Mouse (Mus musculus) CH12.LX (cell line): ENCODE results near the gene Fosl1. TPM values are rescaled to one million over a fixed set of nuclear protein-coding genes. Genes with fewer than 3 reads are reported as not detected.

Experiments used
- DNase-seq: peaks from one replicate; pipeline ENCODE4 v3.0.0-alpha.2; 2013; ENCODE audit errors: extremely low read depth
- H3K27ac ChIP-seq: 2 replicates; pipeline ENCODE4 v1.5.1; 2012; ENCODE audit warnings: low read depth, mild to moderate bottlenecking, control low read depth, moderate library complexity; ENCODE audit not compliant: insufficient read depth
- H3K27me3 ChIP-seq: replicated peaks from 2 replicates; pipeline ENCODE3; 2012; ENCODE audit warnings: inconsistent platforms
- H3K36me3 ChIP-seq, 2 experiments: replicated peaks in 1 of 2; 2 replicates each; pipeline versions ENCODE3 to v1.6.1; 2012; ENCODE audit warnings: inconsistent platforms in 1 of 2, low read length in 1 of 2, mild to moderate bottlenecking in 1 of 2, mixed read lengths in 1 of 2, moderate library complexity in 1 of 2; ENCODE audit not compliant: control insufficient read depth in 1 of 2, insufficient read depth in 1 of 2
- H3K4me1 ChIP-seq, 2 experiments: 2 replicates each; pipeline ENCODE4 v1.6.1; 2012; ENCODE audit warnings: inconsistent platforms in 1 of 2, moderate library complexity in 1 of 2; ENCODE audit not compliant: insufficient read depth in 2 of 2, control insufficient read depth in 1 of 2
- H3K4me2 ChIP-seq: 2 replicates; pipeline ENCODE4 v1.6.1; 2012; ENCODE audit warnings: low read depth, mild to moderate bottlenecking, control low read depth; ENCODE audit not compliant: poor library complexity, insufficient read depth, severe bottlenecking
- H3K4me3 ChIP-seq, 3 experiments: fragments of 150-350 bp in 1 of 3; sonication (generic) in 1 of 3; replicated peaks in 1 of 3; 2 replicates each; pipeline versions ENCODE3 to v1.5.1; 2011 to 2012; ENCODE audit warnings: low read depth in 2 of 3, low read length in 2 of 3, mild to moderate bottlenecking in 2 of 3, moderate library complexity in 2 of 3, control low read depth in 1 of 3, improper control_type of control experiment in 1 of 3, inconsistent platforms in 1 of 3, mixed read lengths in 1 of 3; ENCODE audit not compliant: poor library complexity in 1 of 3
- H3K79me2 ChIP-seq: replicated peaks from 2 replicates; pipeline ENCODE4 v1.6.1; 2012; ENCODE audit warnings: mild to moderate bottlenecking, moderate library complexity; ENCODE audit not compliant: control insufficient read depth, poor library complexity, insufficient read depth, severe bottlenecking; ENCODE audit errors: extremely low read depth
- H3K9ac ChIP-seq: 2 replicates; pipeline ENCODE4 v1.6.1; 2012; ENCODE audit warnings: low read depth, mild to moderate bottlenecking, control low read depth, moderate library complexity; ENCODE audit not compliant: insufficient read depth
- H3K9me3 ChIP-seq: replicated peaks from 2 replicates; pipeline ENCODE3; 2012; ENCODE audit warnings: low read length, inconsistent platforms, mixed read lengths
- CHD2 ChIP-seq: IDR thresholded peaks from 2 replicates; pipeline ENCODE4 v1.6.1; 2011; ENCODE audit warnings: low read length, improper control_type of control experiment
- ELF1 ChIP-seq: IDR thresholded peaks from 2 replicates; pipeline ENCODE4 v1.6.1; 2014; ENCODE audit warnings: low read depth, mild to moderate bottlenecking, inconsistent platforms, low read length, improper control_type of control experiment
- ETS1 ChIP-seq: conservative IDR thresholded peaks from 2 replicates; pipeline ENCODE4 v1.6.1; 2012; ENCODE audit warnings: low read depth, mild to moderate bottlenecking, inconsistent platforms, low read length, improper control_type of control experiment, moderate library complexity
- GABPA ChIP-seq: IDR thresholded peaks from 2 replicates; pipeline ENCODE4 v1.6.1; 2012; ENCODE audit warnings: low read depth, low read length, improper control_type of control experiment, inconsistent platforms; ENCODE audit not compliant: insufficient replicate concordance
- HCFC1 ChIP-seq: IDR thresholded peaks from 2 replicates; pipeline ENCODE4 v1.6.1; 2012; ENCODE audit warnings: low read depth, mild to moderate bottlenecking, inconsistent platforms, low read length, improper control_type of control experiment
- IRF4 ChIP-seq: IDR thresholded peaks from 2 replicates; pipeline ENCODE4 v1.6.1; 2014; ENCODE audit warnings: low read depth, mild to moderate bottlenecking, inconsistent platforms, low read length, improper control_type of control experiment
- KAT2A ChIP-seq: IDR thresholded peaks from 2 replicates; pipeline ENCODE4 v1.6.1; 2012; ENCODE audit warnings: low read length, improper control_type of control experiment, inconsistent platforms; ENCODE audit not compliant: insufficient replicate concordance
- MEF2A ChIP-seq: IDR thresholded peaks from 2 replicates; pipeline ENCODE4 v1.6.1; 2014; ENCODE audit warnings: low read depth, mild to moderate bottlenecking, inconsistent platforms, low read length, improper control_type of control experiment, borderline replicate concordance
- MXI1 ChIP-seq: IDR thresholded peaks from 2 replicates; pipeline ENCODE4 v1.6.1; 2011; ENCODE audit warnings: mild to moderate bottlenecking, low read depth, low read length, improper control_type of control experiment
- MYC ChIP-seq: IDR thresholded peaks from 2 replicates; pipeline ENCODE4 v1.6.1; 2011; ENCODE audit warnings: low read depth, mild to moderate bottlenecking, improper control_type of control experiment, low read length
- NELFE ChIP-seq: IDR thresholded peaks from 2 replicates; pipeline ENCODE4 v1.6.1; 2011; ENCODE audit warnings: low read depth, low read length, improper control_type of control experiment
- NRF1 ChIP-seq: IDR thresholded peaks from 2 replicates; pipeline ENCODE4 v1.6.1; 2014; ENCODE audit warnings: low read depth, mild to moderate bottlenecking, inconsistent platforms, low read length, improper control_type of control experiment, moderate library complexity
- POLR2A ChIP-seq: IDR thresholded peaks from 2 replicates; pipeline ENCODE4 v1.6.1; 2011; ENCODE audit warnings: low read depth, mild to moderate bottlenecking, improper control_type of control experiment, low read length
- RCOR1 ChIP-seq: conservative IDR thresholded peaks from 2 replicates; pipeline ENCODE4 v1.6.1; 2012; ENCODE audit warnings: low read depth, mild to moderate bottlenecking, inconsistent platforms, low read length, improper control_type of control experiment
- SIN3A ChIP-seq: IDR thresholded peaks from 2 replicates; pipeline ENCODE4 v1.6.1; 2012; ENCODE audit warnings: low read length, improper control_type of control experiment, inconsistent platforms
- SMC3 ChIP-seq: IDR thresholded peaks from 2 replicates; pipeline ENCODE4 v1.6.1; 2011; ENCODE audit warnings: low read depth, low read length, improper control_type of control experiment
- TBP ChIP-seq: conservative IDR thresholded peaks from 2 replicates; pipeline ENCODE4 v1.6.1; 2011; ENCODE audit warnings: low read depth, low read length, improper control_type of control experiment
- TCF12 ChIP-seq: IDR thresholded peaks from 2 replicates; pipeline ENCODE4 v1.6.1; 2014; ENCODE audit warnings: low read depth, mild to moderate bottlenecking, inconsistent platforms, low read length, improper control_type of control experiment
- UBTF ChIP-seq: IDR thresholded peaks from 2 replicates; pipeline ENCODE4 v1.6.1; 2012; ENCODE audit warnings: low read depth, mild to moderate bottlenecking, inconsistent platforms, low read length, improper control_type of control experiment, moderate library complexity
- ZKSCAN1 ChIP-seq: IDR thresholded peaks from 2 replicates; pipeline ENCODE4 v1.6.1; 2012; ENCODE audit warnings: low read depth, inconsistent platforms, low read length, improper control_type of control experiment, borderline replicate concordance
- ZMIZ1 ChIP-seq: IDR thresholded peaks from 2 replicates; pipeline ENCODE4 v1.6.1; 2012; ENCODE audit warnings: low read depth, mild to moderate bottlenecking, inconsistent platforms, low read length, improper control_type of control experiment
- ZNF384 ChIP-seq: IDR thresholded peaks from 2 replicates; pipeline ENCODE4 v1.6.1; 2012; ENCODE audit warnings: low read depth, low read length, improper control_type of control experiment, inconsistent platforms
- dilution Hi-C: fragments of 300-500 bp; cut with MboI; formaldehyde crosslinking; loops from 2 replicates; pipeline ENCODE4 v1.14.3; 2020; ENCODE audit warnings: low sequenced_read_pairs; ENCODE audit not compliant: extremely low pct_unique_long_range_greater_than_20kb, extremely low pct_ligation_motif_present
- in situ Hi-C: fragments of 300-500 bp; cut with MboI; formaldehyde crosslinking; loops from 3 replicates; pipeline ENCODE4 v1.14.3; 2019; ENCODE audit warnings: low sequenced_read_pairs, low pct_ligation_motif_present, low pct_unique_long_range_greater_than_20kb, mixed read lengths
- polyA plus RNA-seq: library from polyadenylated mRNA; unstranded; fragments of >175 nt; gene quantifications from 2 replicates; pipeline ENCODE4 v1.2.1, GENCODE M21; 2012; ENCODE audit warnings: low read depth; ENCODE audit not compliant: insufficient read length
- total RNA-seq, 2 experiments: library from RNA; depleted of rRNA; stranded (reverse); fragments of 300-350 nt in 1 of 2; fragments of >200 nt in 1 of 2; gene quantifications; 2 replicates each; pipeline ENCODE4 v1.2.3; 2012 to 2014

Gene Fosl1
- total and polyA plus RNA-seq, 3 experiments = not detected

GRCm38 (mm10) chr19:5424092-5424781, 23.1 kb upstream of the Fosl1 start (continued):
- TF ChIP-seq ELF1 = no peak
- TF ChIP-seq ZKSCAN1 = no peak
- TF ChIP-seq NELFE = no peak
- no peak for TF ChIP-seq NRF1
- 0 out of 2 replicates have a peak, but pooled peaks have one; percentile 22 for TF ChIP-seq MYC
- no peak for TF ChIP-seq SMC3
- TF ChIP-seq TBP = no peak

DNA sequence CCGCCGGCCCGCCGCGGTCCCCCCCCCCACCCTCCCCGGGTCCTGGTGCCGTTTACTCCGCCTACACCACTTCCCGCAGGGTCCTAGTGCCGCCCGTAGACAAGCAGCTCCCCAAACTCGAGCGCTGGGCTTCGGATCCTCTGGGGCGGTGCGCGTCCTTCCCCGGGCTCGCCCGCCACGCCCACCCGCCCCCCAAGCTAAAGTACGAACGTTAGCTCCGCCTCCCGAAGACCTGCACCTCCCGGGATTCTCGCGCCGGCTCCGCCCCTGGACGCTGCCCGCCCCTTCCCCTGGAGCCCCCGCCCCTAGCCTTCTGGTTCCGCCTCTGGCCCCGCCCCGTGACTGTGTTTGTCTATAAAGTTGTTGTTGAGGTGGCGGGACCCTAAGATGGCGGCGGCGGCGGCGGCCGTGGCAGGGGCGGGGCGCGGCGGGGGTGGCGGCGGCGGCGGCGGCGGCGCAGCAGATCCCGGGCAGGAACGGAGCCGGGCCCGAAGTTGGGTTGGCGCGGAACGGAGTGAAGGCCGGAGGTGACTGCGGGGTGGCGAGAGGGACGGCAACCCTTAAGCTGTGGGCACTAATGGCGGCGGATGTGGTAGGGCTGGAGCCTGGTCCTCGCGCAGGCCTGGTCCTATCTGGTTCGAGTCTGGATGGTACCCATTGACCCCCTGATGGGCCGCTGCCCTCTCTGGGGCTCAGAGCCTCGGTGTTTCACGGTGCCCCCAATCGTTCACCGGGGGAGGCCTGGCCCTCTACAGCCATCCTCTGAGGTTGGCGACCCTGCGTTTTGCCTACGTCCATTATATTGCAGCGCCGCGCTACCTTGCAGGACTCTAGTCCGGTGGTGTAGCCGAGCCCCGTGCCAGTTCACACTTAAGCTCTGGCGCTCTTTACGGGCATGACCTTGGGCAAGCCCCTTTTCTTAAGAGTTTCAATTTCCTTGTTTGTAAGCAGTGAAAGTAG, 22.3 kb upstream of the Fosl1 start, which contains the start of the genes Drap1 and AI837181:
Drap1 (minus strand) TSS at position 198 of the 960 bp plus-strand sequence.
AI837181 (plus strand) TSS at position 363 of the 960 bp plus-strand sequence.
- in situ Hi-C loops = no loop called here
- Histone ChIP-seq H3K27ac (peak within 1 kb of the TSS; percentile 48), H3K27me3 (no peaks in the 10 kb centered on the region), H3K4me3 (peak within 1 kb of the TSS; percentile 76 to 88 (median 85)), H3K36me3 (peaks cover 34 to 53% of the 10 kb centered on the region in 2 experiments), H3K79me2 (no peaks in the 10 kb centered on the region; the same call in 1 of the 2 replicates), H3K4me2 (peak within 1 kb of the TSS; percentile 86), H3K4me1 (peaks cover 20 to 39% of the 10 kb centered on the region in 2 experiments), H3K9me3 (no peaks in the 10 kb centered on the region), H3K9ac (peak within 1 kb of the TSS; percentile 94)
- dilution Hi-C loops = no loop called here
- TF ChIP-seq ZMIZ1 (peak; percentile 10; the same call in 1 of the 2 replicates), NRF1 (peak; percentile 44; the same call in 1 of the 2 replicates), IRF4 (peak; percentile 20; the same call in 1 of the 2 replicates), MYC (no peak), MXI1 (peak; percentile 12), TCF12 (peak; percentile 45; the same call in 1 of the 2 replicates), ZNF384 (no peak), SIN3A (no peak), MEF2A (0 out of 2 replicates have a peak, but pooled peaks have one; percentile 8), HCFC1 (peak; percentile 63), RCOR1 (no peak), CHD2 (no peak), POLR2A (peak; percentile 63; the same call in 1 of the 2 replicates), GABPA (no peak), KAT2A (0 out of 2 replicates have a peak, but pooled peaks have one; percentile 8), UBTF (peak; percentile 40; the same call in 1 of the 2 replicates), ETS1 (no peak), ELF1 (peak; percentile 70), NELFE (no peak)
- DNase-seq = peak; percentile 95
